Mouse (Mus musculus): Measurements from ENCODE around the gene Ankle1. TPM values are rescaled to one million over a fixed set of nuclear protein-coding genes. Genes with fewer than 3 reads are reported as not detected.

Gene Ankle1
- polyA plus RNA-seq (2012; rRNA removed), result 1.8 TPM in 2 replicates

DNA sequence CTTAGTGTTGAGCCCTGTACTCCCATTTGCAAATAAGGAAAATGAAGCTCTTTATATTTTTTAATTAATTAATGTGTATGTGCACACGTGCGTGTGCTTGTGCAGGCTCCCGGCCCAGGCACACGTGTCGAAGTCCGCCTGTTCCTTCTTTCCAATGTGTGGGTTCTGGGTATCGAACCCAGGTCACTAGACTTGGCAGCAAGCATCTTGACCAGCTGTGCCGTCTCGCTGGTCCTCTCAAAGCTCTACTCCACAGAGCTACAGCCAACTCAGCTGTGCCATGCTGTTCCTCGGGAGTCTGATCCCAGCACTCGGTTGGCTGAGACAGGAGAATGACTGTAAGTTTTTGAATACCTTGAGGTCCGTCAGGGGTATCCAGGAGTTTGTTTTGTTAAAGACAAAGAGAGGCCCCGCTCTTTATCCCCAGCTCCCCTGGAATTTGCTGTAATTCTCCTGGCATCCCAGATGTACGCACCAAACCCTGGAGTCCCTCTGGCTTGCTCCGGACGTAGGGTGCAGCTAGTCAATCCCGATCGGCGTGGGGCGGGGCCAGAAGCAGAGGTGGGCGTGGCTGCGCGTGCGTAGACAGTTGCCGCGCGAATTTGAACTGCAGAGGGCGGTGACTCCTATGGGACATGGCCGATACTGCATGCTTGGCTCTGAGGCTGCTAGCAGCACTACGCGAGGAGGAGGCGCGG is at the start of gene Ankle1:
Ankle1 (plus strand) TSS at position 610 of the 698 bp plus-strand sequence.
- no peak for DNase-seq (ENCODE audit: low read depth)

DNA sequence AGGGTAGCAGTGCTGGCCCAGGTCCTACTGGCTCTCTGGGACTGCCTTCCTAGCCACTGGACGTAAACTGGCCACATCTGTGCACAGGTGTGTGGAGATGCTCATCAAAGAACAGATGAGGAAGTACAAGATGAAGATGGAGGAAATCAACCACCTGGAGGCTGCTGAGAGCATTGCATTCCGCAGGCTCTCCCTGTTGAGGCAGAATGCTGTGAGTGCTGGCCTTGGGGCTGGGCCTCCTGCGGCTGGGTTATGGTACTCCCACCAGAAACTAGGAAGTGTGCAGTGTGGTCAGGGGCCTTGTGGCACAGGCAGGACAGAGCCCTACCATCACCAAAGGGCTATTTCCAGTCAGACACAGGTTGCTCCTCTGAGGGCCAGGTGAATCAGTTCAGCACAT is 47.8 kb upstream of the Ankle1 start:
- DNase-seq (ENCODE audit: low read depth), result no peak

DNA sequence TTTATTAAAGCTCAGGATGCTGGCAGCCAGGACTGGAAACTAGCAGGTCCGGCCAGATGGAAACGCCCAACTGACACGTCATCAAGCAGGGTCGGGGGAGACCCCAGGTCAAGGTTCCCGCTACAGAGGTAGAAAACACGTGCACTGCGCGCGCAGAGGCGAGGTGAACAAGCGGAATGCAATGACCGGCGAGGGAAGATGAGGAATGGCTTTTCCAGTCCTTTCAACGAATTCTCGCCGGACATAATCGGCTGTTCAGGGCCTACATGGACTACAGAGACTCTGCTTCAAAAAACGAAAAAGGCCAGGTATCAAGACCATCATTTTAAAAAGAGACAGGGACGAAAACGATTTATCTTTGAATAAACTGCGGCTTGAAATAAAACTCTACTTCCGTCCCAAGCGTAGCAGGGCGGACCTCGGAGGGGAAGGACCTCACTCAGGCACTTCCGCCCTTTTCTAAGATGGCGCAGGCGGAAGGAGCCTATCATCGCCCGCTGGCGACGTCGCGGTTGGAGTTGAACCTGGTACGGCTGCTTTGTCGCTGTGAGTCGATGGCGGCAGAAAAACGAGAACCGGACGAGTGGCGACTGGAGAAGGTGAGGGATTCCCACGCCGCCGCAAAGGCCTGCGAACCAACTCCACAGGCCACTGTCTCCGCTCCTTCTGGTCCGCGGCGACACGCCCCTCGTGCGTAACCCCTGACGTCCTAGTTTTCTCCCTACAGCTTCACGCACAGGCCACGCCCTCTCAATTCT is 38.9 kb upstream of the Ankle1 start, which contains the start of gene Use1:
Use1 (plus strand) TSS at position 78 of the 758 bp plus-strand sequence.
- peak; percentile 86 for DNase-seq (ENCODE audit: low read depth)

DNA sequence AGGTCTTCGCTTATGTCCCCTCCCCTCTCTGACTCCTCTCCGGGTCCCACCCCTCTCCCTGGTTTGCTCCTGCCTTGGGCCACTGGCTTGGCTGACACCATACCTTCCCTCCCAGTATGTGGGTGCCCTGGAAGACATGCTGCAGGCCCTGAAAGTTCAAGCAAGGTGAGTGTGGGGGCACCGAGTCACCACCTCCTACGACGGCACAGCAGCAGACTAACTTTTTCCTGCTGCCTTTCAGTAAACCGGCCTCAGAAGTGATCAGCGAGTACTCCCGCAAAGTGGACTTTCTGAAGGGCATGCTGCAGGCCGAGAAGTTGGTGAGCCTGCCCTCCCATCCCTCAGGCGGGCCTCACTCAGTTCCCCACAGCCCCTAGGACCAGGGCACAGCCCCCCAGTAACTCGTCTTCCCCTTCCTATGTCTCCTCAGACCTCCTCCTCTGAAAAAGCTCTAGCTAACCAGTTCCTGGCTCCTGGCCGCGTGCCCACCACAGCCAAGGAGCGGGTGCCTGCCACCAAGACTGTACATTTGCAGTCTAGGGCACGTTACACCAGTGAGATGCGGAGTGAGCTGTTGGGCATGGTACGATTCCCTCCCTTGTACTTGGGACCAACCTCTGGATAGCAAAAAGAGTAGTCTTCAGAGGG is 38.2 kb upstream of the Ankle1 start:
- no peak for DNase-seq (ENCODE audit: low read depth)

DNA sequence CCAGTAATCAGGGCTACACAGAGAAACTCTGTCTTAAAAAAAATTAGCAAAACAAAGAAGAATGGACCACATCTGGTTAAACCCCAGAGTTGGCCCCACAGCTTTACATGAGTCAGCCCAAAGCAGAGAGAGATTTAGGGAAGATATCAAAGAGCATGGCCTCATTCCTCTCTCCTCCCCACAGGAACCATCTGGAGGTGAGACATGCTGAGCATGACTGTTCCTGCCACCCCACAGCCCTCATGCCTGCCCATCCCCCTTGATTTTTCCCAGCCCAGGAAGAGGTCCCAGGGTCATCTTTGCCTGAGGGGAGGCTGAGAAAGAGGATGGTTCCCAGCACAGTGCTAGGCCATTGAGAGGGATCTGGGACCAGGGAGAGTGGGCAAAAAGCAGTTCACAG is 37.4 kb upstream of the Ankle1 start:
- DNase-seq (ENCODE audit: low read depth), result no peak

DNA sequence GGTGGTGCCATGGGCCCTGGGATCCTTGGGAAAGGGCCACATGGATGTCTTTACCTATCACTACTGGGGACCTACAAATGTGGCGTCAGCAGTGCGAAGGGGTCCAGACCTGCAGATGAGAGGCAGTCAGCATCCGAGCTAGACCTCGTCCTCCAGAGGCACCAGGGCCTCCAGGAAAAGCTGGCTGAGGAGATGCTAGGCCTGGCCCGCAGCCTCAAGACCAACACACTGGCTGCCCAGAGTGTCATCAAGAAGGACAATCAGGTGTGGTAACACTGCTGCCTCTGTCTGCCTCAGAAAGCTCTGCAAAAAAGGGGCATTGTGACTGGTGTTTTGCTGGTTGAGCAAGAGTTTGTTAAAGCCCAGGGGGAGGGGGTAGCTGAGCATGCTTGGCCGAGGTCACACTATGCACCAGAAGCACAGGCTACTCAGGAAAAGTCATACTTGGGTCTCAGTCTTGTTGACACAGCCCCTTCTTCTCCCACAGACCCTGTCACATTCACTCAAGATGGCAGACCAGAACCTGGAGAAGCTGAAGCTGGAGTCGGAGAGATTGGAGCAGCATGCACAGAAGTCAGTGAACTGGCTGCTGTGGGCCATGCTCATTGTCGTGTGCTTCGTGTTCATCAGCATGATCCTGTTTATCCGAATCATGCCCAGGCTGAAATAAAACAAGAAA is 36.6 kb upstream of the Ankle1 start:
- DNase-seq (ENCODE audit: low read depth), result no peak

DNA sequence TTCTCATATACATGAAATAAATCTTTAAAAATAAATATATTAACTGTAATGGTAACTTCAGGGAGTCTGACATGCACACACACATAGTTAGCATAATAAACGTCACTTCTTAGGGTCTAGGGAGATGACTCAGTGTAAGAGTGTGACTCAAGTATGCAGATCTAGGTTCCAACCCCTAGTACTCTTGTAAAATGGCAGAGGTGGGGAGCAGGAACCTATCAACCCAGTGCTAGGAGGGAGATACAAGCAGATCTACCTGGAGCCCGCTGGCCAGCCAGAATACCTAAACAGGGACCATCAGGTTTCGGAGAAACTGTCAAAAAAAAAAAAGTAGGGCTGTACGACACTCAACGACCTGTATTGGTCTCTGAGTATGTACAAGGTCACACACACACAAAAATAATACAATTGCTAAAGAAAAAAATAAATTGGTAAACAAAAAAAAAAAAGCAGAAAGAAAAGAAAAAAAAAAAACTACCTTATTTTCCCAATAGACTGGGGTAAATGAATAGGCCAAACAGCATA is 35.0 kb upstream of the Ankle1 start:
- DNase-seq (ENCODE audit: low read depth), result no peak

DNA sequence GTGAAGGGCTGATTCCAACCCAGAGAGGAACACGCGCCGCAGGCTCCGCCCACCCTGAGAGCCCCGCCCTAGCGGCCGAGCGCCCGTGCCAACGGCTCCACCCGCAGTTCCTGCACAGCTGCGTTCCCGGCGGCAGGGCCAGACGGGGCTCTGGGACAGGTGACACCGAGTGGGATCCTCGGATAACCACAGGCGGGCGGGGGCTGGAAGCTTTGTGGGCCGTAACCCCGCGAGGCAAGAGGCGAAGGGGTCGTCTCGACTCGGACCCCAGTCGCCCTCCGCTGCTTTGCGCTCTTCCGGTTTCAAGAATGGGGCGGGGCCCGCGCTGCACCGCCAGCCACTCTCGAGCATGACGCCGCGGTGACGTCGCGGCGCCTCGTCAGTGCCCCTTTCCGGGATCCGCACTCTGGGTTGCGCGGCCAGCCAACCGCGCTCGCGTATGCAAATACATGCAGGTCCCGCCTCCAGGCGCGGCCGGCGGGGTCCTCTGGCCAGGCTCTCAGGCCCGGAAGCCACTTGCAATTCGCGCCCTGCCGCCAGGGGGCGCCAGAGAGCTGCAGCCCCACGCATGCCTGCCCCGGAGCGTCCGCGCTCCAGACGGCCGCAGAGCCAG is 34.5 kb upstream of the Ankle1 start, which contains the start of gene Ocel1:
Ocel1 (plus strand) TSS at position 63 of the 613 bp plus-strand sequence.
- DNase-seq (ENCODE audit: low read depth), result no peak

DNA sequence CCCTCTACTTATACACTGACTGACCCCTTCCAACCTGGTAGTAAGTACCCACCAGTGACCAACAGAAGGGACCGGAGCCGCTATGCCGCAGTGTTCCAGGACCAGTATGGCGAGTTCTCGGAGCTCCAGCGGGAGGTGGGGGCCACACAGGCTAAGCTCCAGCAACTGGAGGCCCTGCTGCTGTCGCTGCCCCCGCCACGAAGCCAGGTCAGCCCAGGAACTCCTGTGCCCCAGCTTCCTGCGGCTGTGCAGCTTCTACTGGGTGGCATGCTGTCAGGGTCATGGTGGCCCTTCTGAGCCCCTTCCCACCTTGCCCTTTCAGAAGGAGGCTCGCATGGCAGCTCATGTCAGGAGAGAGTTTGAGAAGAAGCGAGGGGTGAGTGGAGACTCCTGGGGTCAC is 33.4 kb upstream of the Ankle1 start:
- DNase-seq (ENCODE audit: low read depth), result no peak

DNA sequence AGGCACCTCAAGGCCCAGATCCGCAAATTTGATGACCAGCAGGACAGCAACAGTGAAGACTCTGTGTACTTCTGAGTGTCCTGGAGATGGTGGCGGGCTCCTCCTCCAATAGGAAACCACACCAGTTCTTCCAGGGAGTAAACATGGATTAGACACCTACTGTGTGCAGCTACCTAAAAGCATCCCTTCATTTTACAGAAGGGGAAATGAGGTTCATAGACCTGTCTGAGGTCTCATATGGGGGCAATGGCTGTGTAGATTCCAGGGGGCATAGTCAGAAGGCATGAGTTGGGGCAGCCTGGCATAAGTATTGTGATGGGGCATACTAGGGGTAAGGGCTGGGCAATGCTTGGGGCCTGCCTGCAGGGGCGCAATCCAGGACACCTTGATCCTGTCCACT is 32.8 kb upstream of the Ankle1 start:
- DNase-seq (ENCODE audit: low read depth), result no peak

DNA sequence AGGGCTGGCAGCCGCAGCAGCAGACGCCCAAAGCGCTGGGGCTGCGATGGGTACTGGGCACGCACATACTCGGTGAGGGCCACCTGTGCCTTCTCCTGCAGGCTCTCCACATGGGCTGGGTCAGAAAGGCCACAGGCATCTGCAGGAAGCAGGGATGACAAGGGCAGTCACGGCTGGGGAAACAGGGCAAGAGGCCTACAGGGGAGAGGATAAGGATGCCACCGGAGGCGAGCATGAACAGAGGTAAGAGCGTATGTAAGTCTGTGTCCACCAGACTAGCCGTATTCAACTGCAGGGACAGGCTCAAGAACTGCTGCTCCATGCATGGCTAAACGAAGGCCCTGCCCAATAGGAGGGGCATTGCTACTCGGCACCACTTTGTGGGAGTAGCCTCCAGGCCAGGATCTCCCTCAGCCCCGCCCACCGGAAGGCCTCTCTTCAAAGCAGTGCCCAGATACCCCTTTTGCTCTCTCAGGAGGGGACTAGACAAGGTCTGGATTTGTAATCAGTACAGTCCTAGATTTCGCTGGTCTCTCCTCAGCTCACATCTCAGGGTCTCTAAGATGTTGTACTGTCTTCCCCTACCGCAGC is 31.1 kb upstream of the Ankle1 start:
- DNase-seq (ENCODE audit: low read depth), result no peak

DNA sequence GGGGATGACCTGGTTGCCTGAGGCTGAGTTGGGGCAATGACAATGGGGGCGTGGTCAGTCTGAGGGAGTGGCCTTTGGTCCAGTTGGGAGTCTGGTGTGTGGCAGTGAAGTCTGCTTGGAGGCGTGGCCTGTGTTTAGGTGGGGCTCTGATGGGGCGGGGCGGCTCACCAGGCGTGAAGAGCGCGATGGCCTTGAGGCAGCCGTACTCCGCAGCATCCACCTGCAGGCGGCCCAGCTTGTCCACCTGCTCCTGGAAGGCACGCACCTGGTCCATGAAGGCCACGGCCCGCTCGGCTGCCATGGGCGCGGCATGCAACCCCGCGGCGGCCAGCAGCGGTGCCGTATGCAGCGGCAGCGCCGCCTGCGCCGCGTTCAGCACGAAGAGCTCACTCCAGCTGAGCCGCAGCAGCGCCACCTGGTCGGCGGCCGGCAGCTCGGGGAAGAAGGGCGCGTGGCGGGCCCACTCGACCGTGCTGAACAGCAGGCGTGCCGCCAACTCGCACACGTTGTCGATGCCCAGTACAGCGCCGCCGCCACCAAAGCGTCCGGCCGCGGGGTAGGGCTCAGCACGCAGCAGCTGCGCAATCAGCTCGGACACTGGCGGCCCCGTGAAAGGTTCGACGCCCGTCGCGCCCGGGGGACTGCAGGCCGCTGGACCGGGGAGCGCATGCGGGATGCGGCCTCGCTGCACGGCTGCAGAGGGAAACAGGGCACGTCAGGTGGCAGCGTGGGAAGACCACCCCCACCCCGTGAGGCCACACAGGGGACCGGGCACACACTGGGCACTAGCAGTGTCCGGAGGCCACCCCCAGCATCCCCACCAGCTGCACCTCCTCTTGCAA is 30.0 kb upstream of the Ankle1 start:
- no peak for DNase-seq (ENCODE audit: low read depth)

DNA sequence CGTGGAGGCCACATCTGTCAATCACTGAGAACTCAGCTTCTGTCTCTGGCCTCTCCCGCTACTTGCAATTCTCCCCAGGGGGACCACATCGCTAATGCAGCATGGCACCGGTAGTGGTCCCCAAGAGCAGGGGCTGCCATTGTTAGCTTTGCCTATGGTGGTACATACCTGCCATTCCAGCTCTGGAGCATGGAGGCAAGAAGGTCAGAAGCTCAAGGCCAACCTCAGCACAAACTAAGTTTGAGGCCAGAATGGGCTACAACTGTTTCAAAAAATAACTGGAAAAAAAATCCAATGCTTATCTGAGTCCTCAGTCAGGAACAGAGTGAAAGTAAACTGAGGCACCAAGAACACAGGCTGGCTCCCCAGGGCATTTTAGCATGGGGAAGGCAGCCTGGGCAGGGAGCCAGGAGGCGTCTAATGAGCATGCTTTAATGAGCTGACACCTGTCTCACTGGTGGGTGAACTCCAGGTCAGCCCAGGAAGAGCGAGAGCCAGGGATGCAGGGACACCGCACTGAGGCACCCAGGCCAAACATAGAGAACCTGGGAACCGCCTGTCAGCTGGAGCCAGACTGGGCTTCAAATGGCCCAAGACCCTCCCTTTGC is 29.3 kb upstream of the Ankle1 start:
- no peak for DNase-seq (ENCODE audit: low read depth)

DNA sequence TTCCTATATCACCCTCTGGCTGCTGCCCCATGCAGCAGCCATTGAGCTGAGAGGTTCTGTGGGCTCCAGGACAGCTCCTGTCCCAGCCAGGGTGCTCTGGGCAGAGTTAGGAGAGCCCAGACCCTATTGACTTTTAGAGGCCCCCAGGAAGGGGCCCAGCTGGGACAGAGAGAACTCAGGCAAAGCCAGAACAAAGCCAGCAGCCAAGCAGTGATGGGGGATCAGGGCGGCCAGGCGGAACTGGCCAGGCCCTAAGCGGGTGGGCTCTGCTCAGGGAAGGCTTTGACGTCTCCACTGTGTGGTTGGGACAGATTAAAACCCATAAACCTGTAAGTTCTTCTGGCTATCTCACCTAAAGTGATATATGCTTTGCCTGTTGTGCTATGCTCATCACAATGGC is 26.8 kb upstream of the Ankle1 start:
- no peak for DNase-seq (ENCODE audit: low read depth)

DNA sequence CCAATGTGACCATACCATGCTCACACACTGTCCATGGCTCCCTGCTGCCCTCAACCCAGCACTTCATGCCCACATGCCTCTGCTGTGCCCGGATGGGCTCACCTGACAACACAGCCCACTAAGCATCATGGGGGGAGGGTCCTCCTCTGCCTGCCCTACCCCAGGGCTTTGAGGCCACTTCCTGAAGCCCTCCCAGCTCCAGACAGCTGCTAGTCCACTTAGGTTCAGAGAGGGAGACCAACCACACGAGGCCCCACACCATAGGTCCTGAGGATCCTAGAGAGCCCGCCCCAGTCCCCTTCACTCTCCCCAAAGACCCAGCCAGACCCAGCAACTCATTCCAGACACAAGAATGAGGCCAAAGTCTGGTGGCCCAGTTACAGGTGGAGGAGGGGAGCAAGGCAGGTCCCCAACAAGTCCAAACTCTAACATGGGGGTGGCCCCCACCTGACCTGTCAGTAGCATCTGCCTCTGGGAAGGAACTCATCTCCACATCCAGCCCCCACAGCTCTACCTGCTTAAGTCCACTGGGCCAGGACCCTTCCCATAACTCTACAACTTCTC is 26.2 kb upstream of the Ankle1 start:
- no peak for DNase-seq (ENCODE audit: low read depth)

DNA sequence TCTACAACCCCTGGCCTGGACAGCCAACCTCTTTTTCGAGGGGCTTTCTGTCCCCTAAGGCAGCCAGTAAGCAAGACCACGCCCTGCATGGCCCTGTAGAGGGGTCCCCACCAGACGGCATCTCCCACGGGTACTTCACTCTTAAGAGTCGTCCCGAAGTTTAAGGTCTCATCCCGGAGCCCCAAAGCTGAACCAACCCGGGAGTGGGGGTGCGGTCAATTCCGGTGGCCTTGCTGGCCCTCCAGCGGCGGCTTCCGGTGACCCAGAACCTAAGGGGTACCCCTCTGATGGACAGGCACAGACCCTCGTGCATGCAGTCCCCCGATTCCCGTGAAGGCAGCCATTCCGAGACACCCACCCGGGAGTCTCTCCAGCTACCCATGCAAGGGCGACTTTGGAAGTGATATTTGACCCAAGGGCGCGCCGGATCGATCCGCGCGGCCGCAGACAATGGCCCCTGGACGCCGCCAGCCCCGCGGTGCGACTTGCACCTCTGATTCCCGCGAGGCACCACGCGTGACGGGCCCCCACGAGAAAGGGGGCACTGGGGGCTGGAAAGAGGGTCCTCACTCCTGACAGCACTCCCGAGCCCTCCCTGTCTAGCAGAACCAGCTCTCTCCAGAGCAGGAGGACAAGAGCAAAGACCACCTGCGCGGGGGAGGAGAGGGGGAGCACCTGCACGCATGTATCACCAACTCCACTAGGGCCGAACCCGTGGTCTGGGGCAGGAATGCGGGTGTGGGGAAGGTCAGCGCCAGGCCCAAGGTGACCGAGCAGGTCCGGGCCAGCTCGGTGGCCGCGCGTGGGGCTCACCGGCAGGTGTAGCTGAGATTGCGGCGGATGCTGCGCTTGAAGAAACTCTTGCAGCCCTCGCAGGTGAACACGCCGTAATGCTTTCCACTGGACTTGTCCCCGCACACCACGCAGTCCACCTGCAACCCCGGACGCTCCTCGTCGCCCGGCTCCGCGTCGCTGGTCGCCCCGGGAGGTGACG is 25.3 kb upstream of the Ankle1 start:
- DNase-seq (ENCODE audit: low read depth), result no peak

DNA sequence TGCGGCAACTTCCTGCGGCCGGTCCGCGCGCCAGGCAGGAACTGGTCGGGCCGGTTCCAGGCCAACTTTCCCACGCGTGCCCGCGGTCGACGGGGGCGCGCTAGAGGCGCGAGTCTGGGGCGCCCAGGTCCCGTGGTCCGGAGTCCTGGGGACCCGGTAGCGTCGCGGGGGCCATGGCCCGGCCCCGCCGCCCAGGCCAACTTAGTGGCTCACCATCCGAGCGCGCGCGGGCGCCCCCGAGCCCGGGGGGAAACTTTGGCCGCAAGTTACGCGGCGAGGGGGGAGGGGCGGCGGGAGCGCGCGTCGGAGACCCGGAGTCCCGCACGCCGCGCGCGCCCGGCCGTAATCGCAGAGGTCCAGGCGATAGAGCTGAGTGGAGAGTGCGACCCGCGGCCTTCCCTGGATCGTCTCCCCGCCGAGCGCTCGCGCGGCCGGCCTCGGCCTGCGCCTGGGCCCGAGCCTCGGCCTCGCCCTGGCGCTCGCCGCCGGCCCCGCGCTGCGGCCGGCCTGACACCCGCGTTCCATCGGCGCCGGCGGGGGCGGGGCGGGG is 24.3 kb upstream of the Ankle1 start, which contains the start of gene Nr2f6:
Nr2f6 (minus strand) TSS at position 540 of the 550 bp plus-strand sequence.
- DNase-seq (ENCODE audit: low read depth), result no peak
